Comparison of ENCODE assay signal across 8 mouse cellular contexts in the genomic region with DNA sequence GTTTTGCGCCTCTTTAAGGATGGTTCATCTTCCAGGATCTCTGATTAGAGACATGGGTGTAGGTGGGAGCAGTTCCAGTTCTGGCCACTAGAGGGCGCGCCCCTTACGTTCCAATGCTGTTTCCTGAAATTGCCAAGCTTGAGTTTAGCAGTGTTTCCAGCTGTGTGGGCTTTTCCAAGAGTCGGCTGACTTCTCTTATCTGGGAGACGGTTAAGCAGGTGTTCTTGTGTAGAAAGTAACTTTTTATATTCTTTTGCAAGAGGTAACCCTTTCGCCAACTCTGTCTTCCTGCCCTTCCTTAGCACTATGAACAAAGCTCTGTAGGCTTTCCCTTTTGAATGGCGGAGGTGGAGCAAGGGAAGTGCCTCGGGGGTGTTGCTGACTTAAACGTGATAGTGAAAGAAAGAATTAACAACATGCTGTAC. TPM values are rescaled to one million over a fixed set of nuclear protein-coding genes. Genes with fewer than 3 reads are reported as not detected.
DNase-seq lines count a peak whose midpoint lies in the region; ATAC-seq and TF ChIP-seq lines count a peak whose summit lies in the region.

No protein-coding gene starts in this region.

- no peak for ATAC-seq in embryonic facial prominence, embryonic 11.5 days (replicated peaks; ENCODE audit: insufficient number of reproducible peaks, low FRiP score, low TSS enrichment, low read depth)
- ATAC-seq in granulocyte monocyte progenitor cell, adult 5-6 weeks (replicated peaks; ENCODE audit: poor library complexity, severe bottlenecking) = peak; percentile 94
- peak; percentile 76 for ATAC-seq in intestine, postnatal 0 days
- ATAC-seq in midbrain, embryonic 11.5 days (ENCODE audit: low FRiP score) = peak; percentile 33; the same call in 1 of the 2 replicates

- no peaks in the 10 kb centered on the region for H3K4me1 ChIP-seq in embryonic facial prominence, embryonic 11.5 days (ENCODE audit: control insufficient read depth, insufficient read depth, low read length)
- no peaks in the 10 kb centered on the region for H3K4me1 ChIP-seq in intestine, postnatal 0 days (replicated peaks; ENCODE audit: control insufficient read depth, insufficient read depth, low read length)
- H3K4me1 ChIP-seq in midbrain, embryonic 11.5 days (ENCODE audit: control insufficient read depth, insufficient read depth, low read length) = no peaks in the 10 kb centered on the region

- H3K27ac ChIP-seq in embryonic facial prominence, embryonic 11.5 days (replicated peaks; ENCODE audit: low read depth, low read length) = no peak overlapping the region
- no peak overlapping the region for H3K27ac ChIP-seq in intestine, postnatal 0 days (ENCODE audit: low read depth, low read length)
- no peak overlapping the region for H3K27ac ChIP-seq in midbrain, embryonic 11.5 days (ENCODE audit: low read depth, low read length)

- TF ChIP-seq CTCF in intestine, postnatal 0 days (IDR thresholded peaks at IDR 0.05; ENCODE audit: low read depth) = peak; percentile 98

- intact Hi-C loops in left cerebral cortex, postnatal 4 days (cut with DNase I) = loop anchor here (5.0 kb wide), 1 partner anchor 352 kb away; a partner anchor contains a TSS

- no peak overlapping the region for H3K9ac ChIP-seq in embryonic facial prominence, embryonic 11.5 days (replicated peaks; ENCODE audit: low read length)
- H3K9ac ChIP-seq in intestine, postnatal 0 days (ENCODE audit: low read depth, low read length) = no peak overlapping the region
- H3K9ac ChIP-seq in midbrain, embryonic 11.5 days (ENCODE audit: low read length) = no peak overlapping the region

- H3K4me3 ChIP-seq in embryonic facial prominence, embryonic 11.5 days (ENCODE audit: low read depth, low read length) = 0 out of 2 replicates have a peak overlapping the region, but pooled peaks have one; percentile 8
- H3K4me3 ChIP-seq in intestine, postnatal 0 days (ENCODE audit: low read depth, low read length) = peak overlapping the region; percentile 38
- no peak overlapping the region for H3K4me3 ChIP-seq in midbrain, embryonic 11.5 days (ENCODE audit: low read depth, low read length)

- H3K4me2 ChIP-seq in embryonic facial prominence, embryonic 11.5 days (ENCODE audit: low read depth, low read length) = peak overlapping the region; percentile 29
- peak overlapping the region; percentile 67 for H3K4me2 ChIP-seq in intestine, postnatal 0 days (replicated peaks; ENCODE audit: low read depth)
- H3K4me2 ChIP-seq in midbrain, embryonic 11.5 days = peak overlapping the region; percentile 16; the same call in 1 of the 2 replicates

- peaks cover 8% of the 10 kb centered on the region for H3K36me3 ChIP-seq in embryonic facial prominence, embryonic 11.5 days (replicated peaks; ENCODE audit: control insufficient read depth, insufficient read depth, low read depth, low read length)
- H3K36me3 ChIP-seq in intestine, postnatal 0 days (ENCODE audit: control insufficient read depth, insufficient read depth) = peaks cover 29% of the 10 kb centered on the region
- peaks cover 10% of the 10 kb centered on the region; the same call in 1 of the 2 replicates for H3K36me3 ChIP-seq in midbrain, embryonic 11.5 days (ENCODE audit: control insufficient read depth, insufficient read depth, low read length)

- H3K27me3 ChIP-seq in embryonic facial prominence, embryonic 11.5 days (ENCODE audit: control insufficient read depth, insufficient read depth, low read length) = no peaks in the 10 kb centered on the region
- no peaks in the 10 kb centered on the region for H3K27me3 ChIP-seq in intestine, postnatal 0 days (replicated peaks; ENCODE audit: control insufficient read depth, insufficient read depth, low read length)
- no peaks in the 10 kb centered on the region for H3K27me3 ChIP-seq in midbrain, embryonic 11.5 days (ENCODE audit: control insufficient read depth, insufficient read depth, low read length)

- H3K9me3 ChIP-seq in embryonic facial prominence, embryonic 11.5 days (replicated peaks; ENCODE audit: control insufficient read depth, low read length) = no peaks in the 10 kb centered on the region
- no peaks in the 10 kb centered on the region for H3K9me3 ChIP-seq in intestine, postnatal 0 days (ENCODE audit: control insufficient read depth)
- H3K9me3 ChIP-seq in midbrain, embryonic 11.5 days (ENCODE audit: control insufficient read depth, low read length) = no peaks in the 10 kb centered on the region

- WGBS in embryonic facial prominence, embryonic 11.5 days = 9% methylated on average over 10 of the region's 10 CpGs
- 7% methylated on average over 10 of the region's 10 CpGs for WGBS in intestine, postnatal 0 days
- 21% methylated on average over 10 of the region's 10 CpGs for WGBS in midbrain, embryonic 11.5 days

- DNase-seq in 3T3-L1 (ENCODE audit: low read depth, low spot score) = peak; percentile 84
- peak; percentile 81 for DNase-seq in adrenal gland, postnatal 25 days
- peak; percentile 92 for DNase-seq in embryonic facial prominence, embryonic 11.5 days (ENCODE audit: low spot score)
- peak; percentile 80 for DNase-seq in left cerebral cortex, postnatal 4 days
- DNase-seq in midbrain, embryonic 11.5 days (ENCODE audit: low spot score, missing footprints) = peak; percentile 99
- peak; percentile 58 for DNase-seq in skeletal muscle tissue, adult 2 months (ENCODE audit: low read depth, low spot score)

RNA-seq across cellular contexts. Expression of a gene that starts 13.9 kb away (rescaled TPM):
- total RNA-seq in adrenal gland, postnatal 25 days (2021) = 54.2 and 59.3 TPM in 2 replicates
- polyA plus RNA-seq in embryonic facial prominence, embryonic 11.5 days (2014; fragmentation: Nextera tagmentation; extraction: Ambion mirVana) = 61.5 and 68.4 TPM in 2 replicates
- 23.0 and 35.3 TPM in 2 replicates for total RNA-seq in granulocyte monocyte progenitor cell, adult 5-6 weeks (2014; fragmentation: Nextera tagmentation)
- 70.1 and 70.9 TPM in 2 replicates for total RNA-seq in granulocyte monocyte progenitor cell, adult 5-6 weeks (2017)
- polyA plus RNA-seq in intestine, postnatal 0 days (2015; fragmentation: Nextera tagmentation; extraction: Ambion mirVana) = 55.2 and 62.4 TPM in 2 replicates
- total RNA-seq in left cerebral cortex, postnatal 4 days (2021) = 10 to 100 TPM; 27.8 to 36.4 TPM
- 67.0 and 68.8 TPM in 2 replicates for polyA plus RNA-seq in midbrain, embryonic 11.5 days (2014; fragmentation: Nextera tagmentation; extraction: Ambion mirVana)

Comparison
In these comparisons a context has a peak if more than half of its experiments do, and no peak if none do; other contexts are left out.
1. H3K4me2 ChIP-seq: peak in every context shown above with its lines; median percentile 67 in intestine, postnatal 0 days; 29 in embryonic facial prominence, embryonic 11.5 days; 16 in midbrain, embryonic 11.5 days.